Mouse (Mus musculus) thymus, adult 2 months (tissue): ENCODE results near the gene Capn2. TPM values are rescaled to one million over a fixed set of nuclear protein-coding genes. Genes with fewer than 3 reads are reported as not detected.

ENCODE experiments used
- DNase-seq: peaks from one replicate; pipeline ENCODE4 v3.0.0; 2021
- H3K27ac ChIP-seq: fragments of 200-500 bp; 2 replicates; pipeline ENCODE4 v1.5.1; 2012; ENCODE audit warnings: low read length, control low read depth; ENCODE audit not compliant: control insufficient read depth, insufficient read depth
- H3K27me3 ChIP-seq: fragments of 200-500 bp; 2 replicates; pipeline ENCODE4 v1.6.1; 2012; ENCODE audit warnings: mild to moderate bottlenecking, low read length, moderate library complexity, mixed read lengths; ENCODE audit not compliant: control insufficient read depth, insufficient read depth
- H3K36me3 ChIP-seq: fragments of 200-500 bp; 2 replicates; pipeline ENCODE4 v1.6.1; 2012; ENCODE audit warnings: mild to moderate bottlenecking, low read length, moderate library complexity; ENCODE audit not compliant: control insufficient read depth, insufficient read depth
- H3K4me1 ChIP-seq: fragments of 200-500 bp; replicated peaks from 2 replicates; pipeline ENCODE4 v1.6.1; 2012; ENCODE audit warnings: low read length; ENCODE audit not compliant: control insufficient read depth, insufficient read depth
- H3K4me3 ChIP-seq: fragments of 200-500 bp; 2 replicates; pipeline ENCODE4 v1.5.1; 2012; ENCODE audit warnings: mild to moderate bottlenecking, low read length, control low read depth, moderate library complexity; ENCODE audit not compliant: control insufficient read depth, insufficient read depth
- CTCF ChIP-seq: fragments of 200-500 bp; IDR thresholded peaks from 2 replicates; pipeline ENCODE4 v1.5.1; 2012; ENCODE audit warnings: mild to moderate bottlenecking, control low read depth, low read length, moderate library complexity, borderline replicate concordance; ENCODE audit not compliant: control insufficient read depth, poor library complexity, insufficient read depth; ENCODE audit errors: extremely low read depth
- POLR2A ChIP-seq: fragments of 200-500 bp; IDR thresholded peaks from 2 replicates; pipeline ENCODE4 v1.6.1; 2012; ENCODE audit warnings: mild to moderate bottlenecking, low read length, control low read depth, moderate library complexity; ENCODE audit not compliant: control insufficient read depth, poor library complexity, insufficient read depth; ENCODE audit errors: extremely low read depth
- WGBS: fragments of 180-500 bp; shearing (Covaris S2); methylation state at CpG from one replicate; pipeline ENCODE4 v1.1.7; 2018; 5-methylcytosine and 5-hydroxymethylcytosine counted together
- polyA plus RNA-seq: library from polyadenylated mRNA; depleted of rRNA; stranded (reverse); fragments of >200 nt; gene quantifications from 2 replicates; pipeline ENCODE4 v1.2.3, GENCODE M21; 2012

Capn2 gene
- polyA plus RNA-seq, 1 experiment, result 19.4 TPM

GRCm38 (mm10) chr1:182496685-182497084 lies 20.7 kb downstream of the Capn2 start:
- no peak for TF ChIP-seq POLR2A
- TF ChIP-seq CTCF, result no peak
- H3K27ac ChIP-seq, result no peak overlapping the region
- H3K4me3 ChIP-seq, result no peak overlapping the region
- 82% methylated on average over 6 of the region's 6 CpGs for WGBS
- H3K36me3 ChIP-seq, result no peaks in the 10 kb centered on the region
- no peaks in the 10 kb centered on the region; the same call in 1 of the 2 replicates for H3K4me1 ChIP-seq
- no peaks in the 10 kb centered on the region for H3K27me3 ChIP-seq
- no peak for DNase-seq

- H3K27me3 ChIP-seq, result no peaks in the 10 kb centered on the region
- H3K27ac ChIP-seq, result no peak overlapping the region
- TF ChIP-seq CTCF (no peak), POLR2A (no peak)
- peaks cover 7% of the 10 kb centered on the region for H3K4me1 ChIP-seq
- 91% methylated on average over 17 of the region's 17 CpGs for WGBS
- no peaks in the 10 kb centered on the region for H3K36me3 ChIP-seq
- no peak overlapping the region for H3K4me3 ChIP-seq
- no peak for DNase-seq
Measured at GRCm38 (mm10) chr1:182494285-182495145, 22.9 kb downstream of the Capn2 start.

DNA sequence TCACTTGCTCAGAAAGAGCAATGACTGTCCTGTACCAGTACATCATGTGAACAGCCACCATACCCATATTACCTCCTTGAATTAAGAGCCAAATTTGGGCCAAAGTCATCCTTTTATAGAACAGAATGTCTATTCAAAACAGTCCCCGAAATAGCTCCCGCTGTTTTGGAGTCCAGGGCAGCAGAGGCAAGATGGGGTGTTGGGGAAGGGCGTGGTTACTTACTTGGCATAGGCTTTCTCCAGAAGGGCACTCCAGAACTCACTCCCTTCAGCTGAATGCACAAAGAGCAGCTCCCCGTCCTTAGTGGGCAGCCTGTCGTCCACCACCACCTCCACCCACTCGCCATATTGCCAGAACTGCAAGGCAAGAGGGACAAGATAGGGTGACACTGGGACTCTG lies 25.6 kb downstream of the Capn2 start:
- H3K27ac ChIP-seq, result no peak overlapping the region
- H3K27me3 ChIP-seq, result no peaks in the 10 kb centered on the region
- WGBS, result 97% methylated on average over 6 of the region's 6 CpGs
- H3K36me3 ChIP-seq, result no peaks in the 10 kb centered on the region
- no peak overlapping the region for H3K4me3 ChIP-seq
- peaks cover 7% of the 10 kb centered on the region for H3K4me1 ChIP-seq
- no peak for DNase-seq
- TF ChIP-seq POLR2A, result no peak

- peaks cover 7% of the 10 kb centered on the region for H3K4me1 ChIP-seq
- 93% methylated on average over 7 of the region's 7 CpGs for WGBS
- no peaks in the 10 kb centered on the region for H3K36me3 ChIP-seq
- H3K27ac ChIP-seq, result no peak overlapping the region
- TF ChIP-seq CTCF (peak; percentile 18; the same call in 1 of the 2 replicates), POLR2A (no peak)
- no peak for DNase-seq
- no peaks in the 10 kb centered on the region for H3K27me3 ChIP-seq
- no peak overlapping the region for H3K4me3 ChIP-seq
Measured at GRCm38 (mm10) chr1:182490568-182490967, 26.8 kb downstream of the Capn2 start.

DNA sequence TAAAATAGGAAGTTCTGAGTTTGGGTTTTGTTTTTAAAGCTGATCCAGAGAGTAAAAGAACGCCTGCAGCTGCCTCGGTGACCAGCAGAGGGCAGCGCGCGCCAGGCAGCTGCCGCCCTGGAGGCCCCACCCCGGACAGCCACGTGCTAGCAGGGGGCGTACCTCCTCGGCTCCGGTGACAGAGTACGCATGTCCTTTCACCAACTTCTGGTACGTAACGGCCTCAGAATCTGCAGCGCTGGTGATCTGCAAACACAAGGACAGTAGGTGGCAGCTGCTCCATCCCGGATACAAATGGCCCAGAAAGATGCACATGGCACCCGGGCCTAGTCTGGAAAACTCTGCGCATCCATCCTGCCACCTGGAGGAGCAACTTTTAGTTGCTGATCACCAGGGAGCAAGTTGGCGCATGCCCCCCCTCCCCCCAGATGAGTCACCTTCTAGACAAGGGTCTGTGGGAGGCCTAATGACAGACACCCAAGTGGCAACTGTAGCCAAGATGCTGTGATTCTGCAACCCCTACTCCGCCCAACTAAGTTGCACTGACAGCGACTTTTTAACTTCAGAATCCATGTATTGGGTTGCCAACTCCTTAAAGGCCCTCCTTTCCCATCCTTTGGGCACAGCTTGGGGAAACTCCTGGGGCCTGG lies 27.5 kb downstream of the Capn2 start:
- DNase-seq, result peak; percentile 92
- H3K27ac ChIP-seq, result no peak overlapping the region
- no peaks in the 10 kb centered on the region for H3K36me3 ChIP-seq
- H3K4me1 ChIP-seq, result peaks cover 7% of the 10 kb centered on the region
- peak; percentile 97 for TF ChIP-seq CTCF
- TF ChIP-seq POLR2A, result no peak
- no peaks in the 10 kb centered on the region for H3K27me3 ChIP-seq
- H3K4me3 ChIP-seq, result peak overlapping the region; percentile 4; the same call in 1 of the 2 replicates
- WGBS, result 14% methylated on average over 21 of the region's 21 CpGs

DNA sequence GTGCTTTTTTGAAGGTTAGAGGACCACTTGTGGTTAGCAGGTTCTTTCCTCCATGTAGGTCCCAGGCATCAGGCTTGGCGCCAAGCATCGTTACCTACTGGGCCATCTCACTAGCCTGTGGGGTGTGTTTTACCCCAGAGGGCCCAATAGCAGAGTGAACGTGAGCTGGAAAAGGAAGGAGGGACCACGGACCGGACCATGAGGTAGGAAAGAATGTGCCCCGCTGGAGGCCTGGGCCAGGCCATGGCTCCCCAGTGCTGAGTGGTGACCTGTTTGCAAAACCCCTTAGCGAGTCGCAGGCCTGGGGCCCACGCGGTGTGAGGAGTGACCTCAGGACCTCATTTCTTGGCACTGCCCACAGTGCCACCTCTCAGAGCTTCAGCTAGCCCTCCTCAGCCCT lies 28.9 kb downstream of the Capn2 start:
- Histone ChIP-seq H3K4me1 (peaks cover 7% of the 10 kb centered on the region), H3K27ac (no peak overlapping the region), H3K27me3 (no peaks in the 10 kb centered on the region), H3K4me3 (no peak overlapping the region), H3K36me3 (no peaks in the 10 kb centered on the region)
- TF ChIP-seq CTCF (no peak), POLR2A (no peak)
- WGBS, result 95% methylated on average over 10 of the region's 10 CpGs
- no peak for DNase-seq

- 96% methylated on average over 12 of the region's 12 CpGs for WGBS
- TF ChIP-seq POLR2A (no peak), CTCF (no peak)
- Histone ChIP-seq H3K27me3 (no peaks in the 10 kb centered on the region), H3K36me3 (no peaks in the 10 kb centered on the region), H3K4me1 (no peaks in the 10 kb centered on the region), H3K27ac (no peak overlapping the region), H3K4me3 (no peak overlapping the region)
- no peak for DNase-seq
Measured at GRCm38 (mm10) chr1:182483910-182484274, 33.5 kb downstream of the Capn2 start.
